Mouse (Mus musculus): Measurements from ENCODE around the gene Gal3st1.

Gal3st1 gene

DNA sequence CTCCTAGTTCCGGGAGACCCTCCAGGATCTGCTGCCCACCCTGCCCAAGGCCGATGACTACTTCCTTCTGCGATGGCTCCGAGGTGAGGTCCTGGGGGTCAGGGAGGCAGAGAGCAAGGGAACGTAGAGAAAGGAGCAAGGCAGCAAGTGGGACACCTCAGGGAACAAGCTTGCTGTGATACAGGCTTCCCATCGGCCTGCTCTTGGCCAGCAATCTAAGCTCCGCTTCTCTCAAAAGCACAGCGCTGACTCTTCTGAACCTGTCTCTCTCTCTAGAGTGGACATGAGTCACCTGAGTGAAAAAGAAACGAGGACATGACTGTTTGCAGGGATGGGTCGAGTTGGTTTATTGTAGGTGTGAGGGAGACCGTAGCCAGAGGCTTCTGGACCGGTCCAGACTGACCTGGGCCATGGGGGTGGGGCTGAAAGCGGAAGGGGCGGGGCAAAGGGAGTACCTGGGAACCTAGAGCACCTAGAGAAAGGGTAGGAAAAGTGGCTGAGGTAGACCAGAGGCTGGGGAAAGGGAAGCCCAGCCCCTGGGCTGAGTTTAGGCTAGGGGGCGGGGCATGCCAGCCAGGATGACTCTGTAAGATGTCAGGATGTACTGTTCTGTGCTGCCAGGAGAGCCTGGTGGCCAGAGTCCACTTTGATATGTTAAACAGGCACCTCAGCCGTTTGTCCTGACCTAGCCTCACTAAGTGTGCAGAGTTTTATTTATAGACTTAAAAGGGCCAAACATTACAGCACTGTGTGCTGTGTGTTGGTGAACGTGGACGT lies 51.9 kb downstream of the Gal3st1 start:
- DNase-seq: no peak

DNA sequence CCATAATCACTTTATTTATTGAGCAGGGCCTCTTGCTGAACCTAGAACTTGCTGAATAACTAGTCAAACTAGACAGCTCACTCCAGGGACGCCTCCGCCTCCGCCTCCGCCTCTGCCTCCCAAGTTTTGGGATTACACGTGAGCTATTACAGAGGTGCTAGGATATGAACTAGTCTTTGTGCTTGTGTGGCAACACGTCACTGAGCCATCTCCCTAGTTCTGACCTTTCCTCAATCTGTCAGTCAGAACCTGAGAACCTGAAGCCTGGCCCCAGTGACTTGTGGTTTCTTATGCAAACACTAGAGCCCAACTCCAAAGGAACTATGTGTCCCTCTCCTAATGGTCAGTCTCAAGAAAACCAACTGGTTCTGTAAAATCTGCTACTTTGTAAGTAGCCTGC lies 52.5 kb downstream of the Gal3st1 start:
- no peak for DNase-seq

- DNase-seq: no peak
Observed at GRCm38 (mm10) chr11:4036365-4037084, 53.1 kb downstream of the Gal3st1 start.

DNA sequence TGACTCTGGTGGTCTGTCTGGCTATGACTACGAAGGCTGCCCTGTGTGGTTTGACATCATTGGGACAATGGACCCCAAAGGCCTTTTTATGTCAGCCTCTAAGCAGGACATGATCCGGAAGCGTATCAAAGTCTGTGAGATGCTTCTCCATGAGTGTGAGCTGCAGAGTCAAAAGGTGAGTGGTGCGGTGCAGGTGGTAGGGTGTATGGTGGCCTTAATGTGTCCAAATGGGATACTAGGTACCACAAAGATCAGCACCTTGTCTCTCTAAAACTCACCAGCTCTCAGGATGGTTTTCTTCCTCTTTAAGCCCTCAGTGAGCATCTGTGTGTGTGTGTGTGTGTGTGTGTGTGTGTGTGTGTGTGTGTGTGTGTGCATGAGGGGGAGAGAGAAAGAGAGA lies 56.5 kb downstream of the Gal3st1 start:
- no peak for DNase-seq

DNA sequence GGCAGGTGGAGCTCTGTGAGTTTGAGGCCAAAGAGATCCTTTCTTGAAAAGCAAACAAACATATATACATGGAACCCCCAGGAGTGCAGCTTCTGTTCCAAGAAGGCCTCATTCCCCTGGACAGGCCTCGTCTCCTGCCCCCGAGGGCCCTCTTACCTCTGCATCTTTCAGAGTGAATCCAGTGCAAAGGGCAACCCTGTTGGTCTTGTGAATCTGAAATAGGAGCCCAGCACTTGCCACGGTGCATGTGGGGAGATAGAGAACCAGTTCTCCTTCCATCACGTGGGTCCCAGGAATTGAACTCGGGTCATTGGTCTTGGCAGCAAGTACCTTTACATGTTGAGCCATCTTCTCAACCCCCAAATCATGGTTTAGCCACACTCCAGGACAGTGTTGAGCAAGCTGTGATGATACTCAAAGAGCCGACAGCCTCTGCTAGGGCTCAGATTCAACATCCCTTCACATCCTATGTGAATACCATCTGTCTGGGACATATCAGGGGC lies 57.7 kb downstream of the Gal3st1 start:
- DNase-seq: no peak

DNA sequence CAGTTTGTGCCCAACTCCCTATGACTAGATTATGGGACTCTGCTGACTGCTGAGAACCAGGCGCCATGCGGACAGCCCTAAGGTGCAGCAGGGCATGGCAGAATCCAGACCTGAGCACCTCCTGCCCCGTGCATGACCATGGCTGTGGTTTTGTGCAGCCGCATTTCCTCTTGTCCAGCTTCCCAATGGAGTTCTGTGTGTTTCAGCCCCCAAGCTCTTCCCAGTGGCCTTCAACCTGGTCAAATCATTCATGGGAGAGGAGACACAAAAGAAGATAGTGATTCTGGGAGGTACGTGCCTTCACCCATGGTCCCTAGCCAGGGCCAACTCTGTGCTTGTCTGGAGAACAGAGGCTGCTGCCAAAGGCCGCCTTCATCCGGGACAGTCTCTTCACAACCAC lies 59.6 kb downstream of the Gal3st1 start:
- no peak for DNase-seq

GRCm38 (mm10) chr11:4046526-4046925 lies 63.1 kb downstream of the Gal3st1 start:
- no peak for DNase-seq

GRCm38 (mm10) chr11:4047766-4048165 lies 64.3 kb downstream of the Gal3st1 start:
- DNase-seq: no peak

- no peak for DNase-seq
Observed at GRCm38 (mm10) chr11:4048438-4048837, 65.0 kb downstream of the Gal3st1 start.
